Mouse (Mus musculus) monocyte, adult 5-6 weeks (primary cell): Measurements from ENCODE around the gene Kpna1. TPM values are rescaled to one million over a fixed set of nuclear protein-coding genes. Genes with fewer than 3 reads are reported as not detected.
"Not testable (repeated sequence)": the region's sequence is repeated elsewhere in the genome, so short reads cannot be mapped to it uniquely, and the experiment has no call there.

Experiments
- ATAC-seq: fragments of 153-309, 156-312 bp; replicated peaks from 2 replicates; pipeline ENCODE4 v1.8.0; 2017; ENCODE audit warnings: mild to moderate bottlenecking; ENCODE audit not compliant: low TSS enrichment, insufficient number of reproducible peaks, severe bottlenecking, poor library complexity, low FRiP score
- total RNA-seq: library from RNA; stranded (forward); fragments of 200-1000, 200-491, 200-594 nt; gene quantifications from 3 replicates; pipeline ENCODE4 v1.2.3, GENCODE M21; 2017

Kpna1 gene
- total RNA-seq, 1 experiment from 2014 or later: 68.3 TPM

DNA sequence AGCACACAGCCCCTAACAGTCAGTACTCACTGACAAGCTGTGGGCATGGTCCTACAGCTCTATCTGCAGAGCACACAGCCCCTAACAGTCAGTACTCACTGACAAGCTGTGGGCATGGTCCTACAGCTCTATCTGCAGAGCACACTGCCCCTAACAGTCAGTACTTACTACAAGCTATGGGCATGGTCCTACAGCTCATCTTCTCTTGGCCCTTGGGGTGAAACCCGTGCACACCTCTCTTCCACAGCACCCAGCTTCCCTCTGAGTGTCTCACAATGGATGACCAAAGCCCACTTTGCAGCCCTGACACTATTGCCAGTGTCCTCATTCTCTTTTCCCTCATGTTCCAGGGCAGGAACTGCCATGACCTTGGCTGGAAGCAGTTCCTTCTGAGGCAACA, 84.0 kb downstream of the Kpna1 start:
- not testable (repeated sequence) for ATAC-seq

DNA sequence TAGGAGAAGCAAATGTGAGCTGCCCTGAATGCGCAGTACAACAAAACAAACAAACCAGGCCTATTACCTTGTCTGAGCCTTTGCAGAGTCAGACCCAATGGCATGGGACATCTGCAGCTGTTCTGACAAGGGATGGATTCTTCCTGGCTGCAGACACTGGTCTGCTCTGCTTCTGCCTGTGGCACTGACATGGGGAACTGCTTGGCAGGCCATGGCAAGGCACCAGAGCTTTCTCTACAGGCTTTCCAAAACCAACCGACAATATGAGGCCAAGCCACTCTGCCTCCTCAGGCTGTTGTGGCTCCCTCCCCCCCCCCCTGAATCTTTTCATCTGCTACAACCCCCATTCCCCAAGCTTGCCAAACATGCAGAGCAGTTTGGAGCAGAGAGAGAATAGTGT, 84.8 kb downstream of the Kpna1 start:
- no peak for ATAC-seq

DNA sequence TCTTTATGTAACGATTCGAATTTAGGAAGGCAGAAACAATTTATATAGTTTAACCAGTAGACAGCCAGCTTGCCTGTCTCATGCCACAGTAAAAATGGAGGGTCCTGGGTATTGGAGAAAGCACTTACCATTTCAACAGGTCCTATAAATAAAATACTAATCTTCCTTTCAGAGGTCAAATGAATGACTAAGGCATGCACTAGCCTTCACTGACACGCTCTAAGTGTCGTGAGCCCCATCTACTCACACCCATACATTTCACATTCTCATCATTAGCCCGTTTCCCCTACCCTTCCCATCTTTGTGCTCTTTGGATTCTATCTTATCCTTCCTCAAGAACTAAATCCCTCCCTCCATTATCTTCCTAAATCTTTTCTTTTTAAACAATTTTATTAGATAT, 86.4 kb downstream of the Kpna1 start:
- ATAC-seq: no peak

DNA sequence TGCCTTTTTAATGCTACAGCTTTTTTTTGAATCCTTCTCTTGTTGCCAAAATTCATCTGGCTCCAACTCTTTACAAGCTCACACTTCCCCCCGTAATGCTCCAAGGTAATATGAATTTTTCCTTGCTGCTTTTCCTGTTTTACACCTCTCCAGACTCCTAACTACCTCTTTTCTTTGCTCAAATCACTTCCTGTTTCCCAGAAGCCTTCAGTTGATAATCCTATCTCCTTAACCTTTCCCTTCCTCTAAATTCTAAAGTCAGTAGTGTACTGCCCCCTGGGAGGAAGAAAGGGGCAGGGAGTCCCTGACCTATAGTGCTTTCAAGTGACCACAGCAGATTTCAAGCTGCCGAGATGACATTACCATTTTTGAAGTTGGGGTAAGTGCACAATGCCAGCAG, 89.1 kb downstream of the Kpna1 start:
- ATAC-seq: no peak

DNA sequence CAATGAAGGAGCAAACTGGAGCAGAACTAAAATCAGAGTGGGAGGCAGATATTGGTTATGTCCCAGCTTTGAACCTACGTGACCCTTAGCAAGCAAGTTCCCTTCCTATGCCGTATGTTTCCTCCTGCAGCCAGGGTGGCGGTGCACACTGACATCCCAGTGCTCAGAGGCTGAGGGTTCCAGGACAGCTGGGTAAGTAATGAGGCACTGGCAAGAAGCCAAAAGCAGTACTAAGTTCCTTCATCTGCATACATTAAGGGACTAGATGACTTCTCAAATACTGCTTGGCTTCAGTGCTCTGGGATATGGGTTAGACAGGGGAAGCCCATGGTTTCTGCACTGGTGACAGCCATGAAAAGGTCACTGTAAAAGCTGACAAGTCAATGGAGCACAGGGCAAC, 89.8 kb downstream of the Kpna1 start:
- no peak for ATAC-seq

DNA sequence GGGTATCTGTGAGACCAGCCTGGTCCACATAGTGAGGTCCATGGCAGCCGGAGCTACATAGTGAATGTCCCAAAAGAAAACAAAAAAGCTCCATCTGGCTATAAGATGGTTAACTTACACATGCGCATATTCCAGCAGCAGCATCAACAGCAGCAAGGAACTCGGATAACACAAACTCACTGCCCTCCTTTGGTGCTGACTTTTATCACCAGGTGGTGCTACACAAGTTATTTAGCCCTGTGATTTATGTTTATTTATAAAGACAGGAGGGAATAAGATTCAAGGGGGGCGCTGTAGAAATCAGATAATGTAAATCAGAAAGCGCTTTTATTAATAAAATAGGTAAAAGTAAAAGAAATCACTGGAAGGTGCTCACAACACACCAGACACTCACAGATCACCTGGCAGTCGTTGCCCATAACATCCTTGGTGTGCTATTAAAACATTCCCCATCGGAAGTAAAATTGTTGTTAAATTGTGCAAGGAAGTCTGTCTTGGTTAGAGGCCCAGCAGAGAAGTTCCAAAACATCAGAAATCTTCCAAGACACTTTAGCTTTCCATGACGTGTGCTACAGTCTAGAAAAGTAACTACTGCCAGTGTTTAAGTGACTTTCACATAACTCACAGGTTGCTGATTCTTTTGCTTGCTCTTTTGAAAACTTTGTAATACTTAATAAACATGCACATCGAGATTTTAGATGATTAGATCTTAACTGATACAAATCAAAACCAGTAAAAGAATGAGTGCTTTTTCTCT, 91.4 kb downstream of the Kpna1 start:
- ATAC-seq: no peak

DNA sequence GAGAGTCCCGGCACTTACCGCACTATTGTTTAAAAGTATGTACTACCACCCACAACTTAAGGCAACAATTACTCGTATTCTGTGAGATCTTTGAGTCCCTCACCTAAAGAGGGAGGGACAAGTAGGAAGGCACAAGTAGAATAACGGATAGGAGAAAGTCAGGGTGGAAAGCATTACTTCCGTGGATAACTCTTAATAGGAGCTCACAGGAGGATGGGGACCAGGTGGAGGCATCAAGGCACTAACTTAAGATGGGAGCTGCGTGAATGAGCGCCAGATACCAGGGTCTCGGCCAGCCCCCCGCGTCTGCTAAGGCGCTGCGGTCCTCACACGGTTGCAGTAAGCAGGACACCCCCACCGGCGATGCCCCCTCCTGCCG, 92.5 kb downstream of the Kpna1 start:
- ATAC-seq: 0 out of 2 replicates have a peak, but pooled peaks have one; percentile 4

DNA sequence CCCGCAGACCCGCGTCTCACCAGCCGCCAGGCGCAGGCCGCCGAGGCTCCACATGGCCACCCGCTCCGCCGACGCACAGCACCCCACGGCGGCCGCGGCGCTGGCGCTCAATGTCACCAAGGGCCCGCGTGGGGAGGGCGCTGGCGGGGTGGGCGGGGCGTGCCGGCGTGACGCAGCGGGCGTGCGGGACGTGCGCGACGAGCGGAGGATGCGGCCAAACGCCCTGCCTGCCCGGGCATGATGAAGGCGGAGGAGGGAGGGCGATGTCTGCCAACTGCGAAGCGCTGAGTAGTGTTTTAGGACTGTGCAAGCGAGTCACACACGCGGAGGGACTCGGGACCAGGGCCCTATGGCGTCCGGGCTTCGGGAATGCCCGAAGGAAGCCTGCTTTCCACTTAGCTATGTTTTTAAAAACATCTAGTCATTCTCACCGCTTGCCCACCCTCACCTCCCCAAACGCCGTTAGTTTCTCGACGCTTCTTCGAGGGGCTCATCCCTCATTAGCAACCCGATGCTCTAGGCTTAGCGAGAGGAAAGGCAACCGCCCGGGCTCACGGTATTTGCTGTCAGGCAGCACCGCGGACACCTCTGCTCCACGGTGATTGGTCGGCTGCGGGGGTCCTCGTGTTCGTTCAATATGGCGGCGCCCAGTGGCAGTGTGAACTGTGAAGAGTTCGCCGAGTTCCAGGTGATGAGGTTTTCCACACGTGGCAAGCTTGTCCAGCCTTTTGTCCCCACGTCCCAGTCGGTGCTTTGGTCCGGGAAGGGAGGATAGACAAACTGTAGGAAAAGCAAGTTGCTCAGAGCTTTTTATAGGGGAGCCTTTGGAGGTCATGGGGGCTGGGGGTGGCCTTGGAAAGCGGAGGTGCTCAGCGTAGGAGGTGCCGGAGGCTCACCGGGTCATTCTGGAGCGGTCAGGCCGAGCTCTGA, 93.2 kb downstream of the Kpna1 start, which contains the start of the genes Fam162a and Ccdc58:
Gene Fam162a, minus strand, starts transcription at position 145 of the 930 bp plus-strand sequence.
Gene Ccdc58, plus strand, starts transcription at position 236 of the 930 bp plus-strand sequence.
- peak; percentile 94 for ATAC-seq

DNA sequence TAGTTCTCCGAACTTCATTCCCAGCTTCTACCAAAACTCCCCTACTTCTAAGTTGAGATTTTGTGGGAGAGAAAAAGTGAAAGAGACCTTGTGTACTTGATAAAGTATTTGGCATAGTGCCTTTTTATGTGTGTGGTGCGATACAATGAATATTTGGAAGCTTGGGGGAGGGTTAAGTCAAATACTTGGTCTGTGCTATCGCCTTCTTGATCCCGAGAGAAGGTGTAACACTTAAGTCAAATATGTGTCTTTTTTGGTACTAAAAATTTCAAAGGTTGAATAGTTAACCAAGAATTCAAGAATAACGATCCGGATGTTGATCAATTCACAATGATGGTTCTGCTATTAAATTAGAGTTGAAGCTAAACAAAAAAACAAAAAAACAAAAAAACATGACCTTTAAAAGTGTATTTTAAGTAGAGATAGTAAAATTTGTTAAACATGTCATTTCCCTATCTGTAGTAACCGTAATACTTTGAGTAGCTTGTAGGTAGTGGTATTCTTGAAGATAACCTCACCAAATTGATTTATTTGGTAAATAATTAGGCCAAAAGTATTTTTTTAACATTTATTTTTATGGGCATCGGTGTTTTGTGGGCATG, 94.0 kb downstream of the Kpna1 start:
- ATAC-seq: no peak

DNA sequence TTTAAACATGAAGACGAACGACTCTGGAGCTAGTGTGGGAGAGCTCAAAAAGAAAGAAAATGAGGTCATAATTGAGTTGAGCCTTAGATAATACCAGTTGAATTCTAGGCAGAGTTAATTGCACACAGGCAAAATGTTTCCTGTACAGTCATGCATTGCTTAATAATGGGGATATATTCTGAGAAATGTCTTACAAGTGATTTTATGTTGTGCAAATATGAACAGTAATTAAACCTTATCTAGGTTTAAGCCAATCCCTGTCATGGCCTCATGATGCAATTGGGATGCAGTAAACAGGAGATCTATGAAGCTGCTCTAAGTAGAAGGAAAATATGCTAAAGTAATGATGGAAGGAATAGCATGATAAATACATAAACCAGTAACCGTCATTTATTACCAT, 96.2 kb downstream of the Kpna1 start:
- ATAC-seq: no peak

DNA sequence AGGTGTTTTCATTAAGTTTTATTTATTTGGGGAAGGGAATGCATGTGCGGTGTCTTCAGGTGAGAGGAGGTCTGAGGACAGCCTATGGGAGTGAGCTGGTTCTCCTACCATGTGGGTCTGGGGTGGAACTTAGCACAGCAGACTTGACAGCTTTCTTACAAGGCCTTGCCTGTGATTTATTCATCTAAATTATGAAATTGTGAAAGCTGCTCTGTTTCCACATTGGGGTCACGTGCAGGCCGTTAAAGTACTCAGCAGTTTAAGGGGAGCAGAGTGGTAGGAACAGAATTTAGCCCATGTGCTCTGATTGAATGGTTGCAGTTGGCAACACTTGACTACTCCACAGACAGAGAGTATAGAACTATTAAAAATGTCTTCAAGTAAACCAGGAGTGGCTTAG, 101.4 kb downstream of the Kpna1 start:
- ATAC-seq: no peak

Other genes with a start within 250 kb of the Kpna1 start
- 4.1 to 5.7 TPM (median 5.6 TPM) in 3 replicates for gene Dirc2, start 209.4 kb upstream of the Kpna1 start, total RNA-seq
- gene Hspbap1, start 208.4 kb upstream of the Kpna1 start, total RNA-seq: 6.5 to 8.8 TPM (median 8.4 TPM) in 3 replicates
- 41.3 to 81.6 TPM (median 50.3 TPM) in 3 replicates for gene Parp14, start 107.2 kb upstream of the Kpna1 start, total RNA-seq
- 69.9 to 79.8 TPM (median 70.6 TPM) in 3 replicates for gene Parp9, start 40.3 kb upstream of the Kpna1 start, total RNA-seq
- gene Dtx3l, start 39.6 kb upstream of the Kpna1 start, total RNA-seq: 29.2 to 67.2 TPM (median 45.3 TPM) in 3 replicates
- 10.3 to 16.4 TPM (median 12.5 TPM) in 3 replicates for gene Wdr5b, start 62.4 kb downstream of the Kpna1 start, total RNA-seq
- gene Fam162a, start 92.8 kb downstream of the Kpna1 start, total RNA-seq: 29.4 to 38.9 TPM (median 36.2 TPM) in 3 replicates
- 16.8 to 45.5 TPM (median 24.5 TPM) in 3 replicates for gene Ccdc58, start 92.9 kb downstream of the Kpna1 start, total RNA-seq
- gene Csta1, start 152.5 kb downstream of the Kpna1 start, total RNA-seq: not detected in 3 replicates
- not detected in 3 replicates for gene Stfa2l1, start 178.1 kb downstream of the Kpna1 start, total RNA-seq
- gene Gm5483, start 205.5 kb downstream of the Kpna1 start, total RNA-seq: not detected in 3 replicates
- not detected in 3 replicates for gene Gm5416, start 231.7 kb downstream of the Kpna1 start, total RNA-seq
- gene 2010005H15Rik, start 242.7 kb downstream of the Kpna1 start, total RNA-seq: not detected in 3 replicates